Mouse (Mus musculus): ENCODE measurements around the gene Rln3.

GRCm38 (mm10) chr8:84042066-84042947, 2.5 kb downstream of the Rln3 start, which contains the start of gene Il27ra:
- no peak for TF ChIP-seq FLI1 (IDR thresholded peaks at IDR 0.05; ENCODE audit: low read length)
- no peak for TF ChIP-seq GATA1 (IDR thresholded peaks at IDR 0.05; ENCODE audit: borderline replicate concordance, low read length)

Data from megakaryocyte, embryonic 14.5 days (primary cell).